Mouse (Mus musculus) c-Kit-positive CD71-positive TER-119-positive erythroid progenitor cells, embryonic 14.5 days (primary cell): ENCODE measurements around the gene Gm42878.
A peak's percentile ranks its signal among the peaks of the same experiment; 100 is the strongest.

Experiments used
- DNase-seq: peaks from one replicate; pipeline ENCODE4 v3.0.0-alpha.2; 2013; ENCODE audit warnings: low spot score

Gm42878 gene

DNA sequence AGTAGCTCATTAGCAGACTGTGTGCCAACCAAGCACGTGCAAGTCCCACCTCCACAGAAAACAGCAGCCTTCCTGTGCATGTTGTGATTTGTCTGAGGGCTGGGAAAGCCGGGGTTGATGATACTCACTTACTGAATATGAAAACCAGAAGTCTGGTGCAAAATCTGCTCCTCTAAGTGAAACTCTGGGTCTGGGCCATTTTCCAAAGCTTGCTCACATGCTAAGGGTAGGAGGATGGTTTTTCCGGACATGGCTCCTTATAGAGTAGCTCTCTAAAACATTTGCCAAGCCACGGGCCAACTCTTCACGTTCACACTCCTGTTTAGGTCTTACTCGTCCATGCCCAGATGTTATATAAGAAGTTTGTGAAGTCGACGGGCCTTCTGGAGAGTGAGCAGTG lies 52.0 kb downstream of the Gm42878 start:
- DNase-seq: no peak

DNA sequence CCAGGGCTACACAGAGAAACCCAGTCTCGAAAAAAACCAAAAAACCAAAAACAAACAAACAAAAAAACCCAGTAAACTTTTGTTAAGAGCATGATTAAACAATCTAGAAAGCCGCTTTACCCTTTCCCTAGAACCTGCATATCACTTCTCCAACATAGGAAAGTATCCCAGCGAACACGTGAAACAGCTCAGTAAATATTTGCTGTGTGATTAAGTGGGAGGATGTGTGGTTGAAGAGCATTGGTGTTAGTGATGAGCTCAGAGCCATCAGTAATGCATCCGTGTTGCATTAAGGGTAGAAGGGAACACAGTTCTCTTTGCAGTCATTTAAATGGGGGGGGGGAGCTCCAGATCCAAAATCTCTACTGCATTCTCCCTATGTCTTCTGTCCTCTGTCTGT lies 60.5 kb downstream of the Gm42878 start:
- no peak for DNase-seq

DNA sequence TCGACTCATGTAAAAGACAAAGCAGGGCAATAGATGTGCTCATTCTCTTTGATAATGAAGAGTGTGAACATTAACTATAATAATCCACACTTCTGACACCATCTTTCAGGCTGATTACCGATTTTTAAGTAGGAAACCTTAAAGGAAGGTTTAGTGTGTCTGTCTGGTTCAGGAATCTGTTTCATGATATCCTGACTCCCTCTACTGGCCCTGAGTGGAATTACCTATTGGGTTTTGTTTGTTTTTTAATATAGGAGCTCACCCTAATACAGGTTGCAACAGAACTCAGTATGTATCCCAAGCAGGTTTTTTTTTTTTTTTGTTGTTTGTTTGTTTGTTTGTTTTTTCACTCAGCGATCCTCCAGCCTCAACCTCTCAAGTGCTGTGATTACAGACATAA lies 67.6 kb downstream of the Gm42878 start:
- peak; percentile 81 for DNase-seq

DNA sequence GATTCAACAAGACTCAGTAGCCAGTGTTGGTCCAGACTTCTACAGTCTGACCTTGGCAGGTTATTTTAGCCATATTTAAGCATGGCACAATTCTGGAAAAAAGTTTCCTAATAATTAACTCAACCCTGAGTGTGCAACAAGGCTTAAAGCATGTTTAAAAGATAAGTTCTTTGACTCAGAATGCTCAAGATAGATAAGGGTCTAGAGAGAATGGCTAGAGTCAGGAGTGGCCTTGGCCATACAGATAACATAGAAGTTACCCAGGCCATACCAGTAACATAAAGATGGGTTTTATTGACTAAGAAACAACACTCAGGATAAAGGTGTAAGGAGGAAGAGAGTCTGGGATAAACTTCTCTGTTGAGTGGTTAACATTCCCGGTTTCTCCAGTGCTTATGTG lies 69.2 kb downstream of the Gm42878 start:
- peak; percentile 66 for DNase-seq

DNA sequence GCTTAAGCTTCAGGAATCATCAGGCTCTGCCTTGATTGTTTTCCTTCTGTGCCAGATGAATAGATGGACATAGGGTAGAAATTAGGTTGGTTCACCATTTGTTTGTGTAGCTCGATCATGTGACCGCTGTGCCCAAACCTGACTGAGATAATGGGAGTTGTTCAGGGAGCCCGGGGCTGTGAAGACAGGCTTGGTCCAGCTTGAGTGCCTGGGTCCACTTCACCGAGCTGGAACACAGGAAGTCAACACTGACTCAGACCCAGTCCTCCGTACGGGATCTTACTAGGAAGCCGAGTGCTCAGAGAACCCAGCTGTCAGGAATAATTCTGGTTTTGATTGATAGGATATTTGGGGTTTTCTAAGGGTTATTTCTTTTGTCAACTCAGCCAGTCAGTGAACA lies 70.7 kb downstream of the Gm42878 start:
- DNase-seq: no peak

DNA sequence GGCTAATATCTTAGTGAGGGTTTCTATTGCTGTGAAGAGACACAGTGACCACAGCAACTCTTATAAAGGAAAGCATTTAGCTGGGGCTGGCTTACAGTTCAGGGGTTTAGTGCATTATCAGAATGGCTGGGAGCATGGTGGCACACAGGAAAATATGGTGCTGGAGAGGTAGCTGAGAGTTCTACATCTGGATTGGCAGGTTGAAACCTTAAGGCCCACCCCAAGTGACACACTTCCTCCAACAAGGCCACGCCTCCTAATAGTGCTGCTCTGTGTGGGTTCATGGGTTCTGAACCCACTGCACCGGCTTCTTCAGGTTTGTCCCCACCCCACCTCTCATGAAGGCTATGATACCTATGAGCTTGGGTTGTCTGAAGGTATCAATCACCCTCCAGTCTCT lies 72.9 kb downstream of the Gm42878 start:
- no peak for DNase-seq

DNA sequence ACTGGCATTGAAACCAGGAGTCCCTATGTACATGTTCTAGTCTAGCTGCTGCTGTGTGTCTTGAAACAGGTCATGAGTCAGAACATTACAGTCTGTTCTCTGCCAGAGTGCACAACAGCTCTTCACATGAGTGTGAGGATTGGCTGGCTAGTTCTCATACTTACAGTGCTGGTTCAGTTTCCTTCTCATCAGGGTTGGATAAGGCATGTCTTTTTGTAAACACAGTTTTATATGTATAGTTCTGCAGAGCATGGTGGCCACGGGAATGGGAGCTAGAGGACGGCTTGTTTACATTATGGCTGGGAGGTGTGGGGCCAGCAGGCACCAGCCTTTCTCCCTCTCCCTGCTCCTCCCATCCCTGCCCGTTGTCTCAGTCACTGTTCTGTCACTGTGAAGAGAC lies 75.7 kb downstream of the Gm42878 start:
- DNase-seq: no peak
